Mouse (Mus musculus) bone marrow, adult 2 months (tissue): ENCODE measurements at regions not wholly inside any gene's neighbourhood (a gene's known extent, or its start where the extent isn't known, plus 50 kb on each side); places are given as distances from the start of the nearest gene placed in this dataset.

Source experiments
- CTCF ChIP-seq: fragments of 200-500 bp; IDR thresholded peaks from 2 replicates; pipeline ENCODE4 v1.5.1; 2011; ENCODE audit warnings: low read length, control low read depth; ENCODE audit not compliant: control insufficient read depth, insufficient read depth
- POLR2A ChIP-seq: fragments of 200-500 bp; IDR thresholded peaks from 2 replicates; pipeline ENCODE4 v1.6.1; 2011; ENCODE audit warnings: low read depth, mild to moderate bottlenecking, control low read depth, low read length, borderline replicate concordance; ENCODE audit not compliant: control insufficient read depth

DNA sequence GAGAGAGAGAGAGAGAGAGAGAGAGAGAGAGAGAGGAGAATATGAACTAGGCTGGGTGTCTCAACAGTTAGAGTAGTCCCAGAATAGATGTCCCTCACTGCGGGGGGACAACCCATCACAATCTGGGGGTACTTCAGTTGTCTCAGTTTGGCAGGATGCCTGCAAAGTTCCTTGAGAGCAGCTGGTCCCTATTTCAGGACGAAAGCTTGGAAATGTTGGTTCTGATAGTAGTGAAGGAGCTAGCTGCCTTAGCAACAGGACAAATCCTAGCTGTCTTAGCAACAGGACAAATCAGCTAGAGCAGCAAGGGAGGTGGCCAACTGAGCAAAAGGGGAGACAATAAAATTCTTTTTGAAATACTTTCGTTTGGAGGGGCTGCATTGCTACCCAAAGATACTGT, 139.9 kb upstream of the Frg1 start:
- TF ChIP-seq CTCF (no peak), POLR2A (no peak)
